Mouse (Mus musculus) adrenal gland, postnatal 4 days (tissue): ENCODE results near the gene Tex50. TPM values are rescaled to one million over a fixed set of nuclear protein-coding genes. Genes with fewer than 3 reads are reported as not detected.

Experiments used
- DNase-seq, 2 experiments: peaks; one replicate each; pipeline ENCODE4 v3.0.0; 2021 to 2022; ENCODE audit warnings: low spot score in 2 of 2, mixed read lengths in 2 of 2
- total RNA-seq, 2 experiments: library from RNA; stranded (reverse); gene quantifications; 2 replicates each; pipeline ENCODE4 v1.2.3; 2021

Tex50 gene
- total RNA-seq, 2 experiments from 2014 or later, result not detected

- no peak for DNase-seq
Observed at GRCm38 (mm10) chr1:161126461-161126860, 32.7 kb downstream of the Tex50 start.

GRCm38 (mm10) chr1:161122661-161123418 is 36.3 kb downstream of the Tex50 start:
- DNase-seq, result no peak

GRCm38 (mm10) chr1:161114591-161114990 is 44.5 kb downstream of the Tex50 start:
- no peak for DNase-seq

GRCm38 (mm10) chr1:161109216-161109615 is 49.9 kb downstream of the Tex50 start:
- no peak for DNase-seq

Other genes with a start within 250 kb of the Tex50 start
- 100 to 1,000 TPM in 1 of 2 experiments, 10 to 100 TPM in 1; 10.2 to 294 TPM for gene Serpinc1, start 180.7 kb downstream of the Tex50 start, total RNA-seq
- gene Zbtb37, start 124.5 kb downstream of the Tex50 start, total RNA-seq, result 10 to 100 TPM; 26.4 to 29.5 TPM
- gene Dars2, start 88.7 kb downstream of the Tex50 start, total RNA-seq, result 10 to 100 TPM; 30.2 to 31.0 TPM
- gene Cenpl, start 88.6 kb downstream of the Tex50 start, total RNA-seq, result 10 to 100 TPM in 1 of 2 experiments, 1 to 10 TPM in 1; 9.6 to 10.2 TPM
- gene Klhl20, start 27.8 kb downstream of the Tex50 start, total RNA-seq, result 10 to 100 TPM; 22.2 to 22.3 TPM
- gene Ankrd45, start 16.6 kb downstream of the Tex50 start, total RNA-seq, result 1 to 10 TPM; 3.8 to 5.0 TPM
- gene Prdx6, start 91.9 kb upstream of the Tex50 start, total RNA-seq, result 100 to 1,000 TPM; 369 to 400 TPM
- gene Tnfsf4, start 236.1 kb upstream of the Tex50 start, total RNA-seq, result not detected